Mouse (Mus musculus) olfactory bulb, adult 2 months (tissue): Measurements from ENCODE around the gene Nup214. TPM values are rescaled to one million over a fixed set of nuclear protein-coding genes. Genes with fewer than 3 reads are reported as not detected.

Source experiments
- H3K27ac ChIP-seq: fragments of 200-500 bp; 2 replicates; pipeline ENCODE4 v1.5.1; 2012; ENCODE audit warnings: low read depth, low read length; ENCODE audit not compliant: insufficient read depth
- H3K4me1 ChIP-seq: fragments of 200-500 bp; 2 replicates; pipeline ENCODE4 v1.6.1; 2012; ENCODE audit warnings: low read length; ENCODE audit not compliant: control insufficient read depth, insufficient read depth
- H3K4me3 ChIP-seq: fragments of 200-500 bp; 2 replicates; pipeline ENCODE4 v1.5.1; 2012; ENCODE audit warnings: mild to moderate bottlenecking, low read depth, low read length, moderate library complexity; ENCODE audit not compliant: insufficient read depth
- CTCF ChIP-seq: fragments of 200-500 bp; IDR thresholded peaks from 2 replicates; pipeline ENCODE4 v1.5.1; 2012; ENCODE audit warnings: low read depth, mild to moderate bottlenecking, low read length, moderate library complexity; ENCODE audit not compliant: insufficient read depth
- POLR2A ChIP-seq: fragments of 200-500 bp; IDR thresholded peaks from 2 replicates; pipeline ENCODE4 v1.6.1; 2012; ENCODE audit warnings: mild to moderate bottlenecking, low read depth, low read length, moderate library complexity; ENCODE audit not compliant: insufficient read depth
- WGBS: fragments of 180-500 bp; shearing (Covaris S2); methylation state at CpG from one replicate; pipeline ENCODE4 v1.1.7; 2018; 5-methylcytosine and 5-hydroxymethylcytosine counted together
- polyA plus RNA-seq: library from polyadenylated mRNA; stranded (reverse); fragments of >200 nt; gene quantifications from 2 replicates; pipeline ENCODE4 v1.2.4, GENCODE M21; 2012; ENCODE audit warnings: low replicate concordance; ENCODE audit not compliant: missing spikeins, insufficient read depth, insufficient read length

The Nup214 gene
- polyA plus RNA-seq, 1 experiment, result not detected

DNA sequence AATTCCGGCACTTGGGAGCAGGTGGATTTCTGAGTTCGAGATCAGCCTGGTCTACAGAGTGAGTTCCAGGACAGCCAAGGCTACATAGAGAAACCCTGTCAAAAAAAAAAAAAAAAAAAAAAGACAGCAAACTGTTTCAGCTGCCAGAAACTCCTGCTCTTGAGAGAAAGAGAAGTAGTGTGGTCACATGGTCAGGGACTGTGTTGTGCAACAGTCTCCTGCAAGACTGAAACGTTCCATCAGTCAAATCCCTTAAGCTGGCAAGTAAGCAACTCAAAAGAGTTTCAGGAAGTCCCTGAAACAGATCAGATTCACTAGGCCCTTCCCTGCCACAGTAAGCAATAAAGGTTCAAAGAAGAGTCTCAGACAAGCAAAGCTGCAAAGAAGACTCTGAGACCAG lies 115.4 kb downstream of the Nup214 start:
- Histone ChIP-seq H3K27ac (no peak overlapping the region), H3K4me1 (peaks cover 11% of the 10 kb centered on the region), H3K4me3 (no peak overlapping the region)
- 83% methylated on average over 3 of the region's 3 CpGs for WGBS
- no peak for TF ChIP-seq POLR2A
- TF ChIP-seq CTCF, result no peak

DNA sequence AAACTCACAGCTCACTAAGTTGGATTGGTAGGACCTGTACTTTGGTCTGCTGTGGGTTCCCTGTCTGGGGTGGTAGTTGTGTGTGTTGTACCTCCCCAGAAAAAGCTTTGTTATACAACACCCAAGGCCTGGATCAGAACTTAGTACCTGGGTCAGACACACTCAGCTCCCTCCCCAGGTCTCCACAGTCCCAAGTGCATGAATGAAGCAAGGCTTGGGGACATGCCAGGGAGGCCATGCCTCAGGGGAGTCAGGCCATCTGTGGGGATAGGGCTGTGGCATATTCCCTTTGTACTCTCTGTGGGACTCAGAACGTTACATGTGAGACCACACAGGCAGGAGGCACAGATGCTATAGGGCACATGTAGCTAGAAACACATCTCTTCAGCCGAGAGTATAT lies 115.9 kb downstream of the Nup214 start:
- no peak for TF ChIP-seq POLR2A
- no peak for TF ChIP-seq CTCF
- H3K4me3 ChIP-seq, result no peak overlapping the region
- peaks cover 11% of the 10 kb centered on the region for H3K4me1 ChIP-seq
- 86% methylated on average over 2 of the region's 2 CpGs for WGBS
- no peak overlapping the region for H3K27ac ChIP-seq

DNA sequence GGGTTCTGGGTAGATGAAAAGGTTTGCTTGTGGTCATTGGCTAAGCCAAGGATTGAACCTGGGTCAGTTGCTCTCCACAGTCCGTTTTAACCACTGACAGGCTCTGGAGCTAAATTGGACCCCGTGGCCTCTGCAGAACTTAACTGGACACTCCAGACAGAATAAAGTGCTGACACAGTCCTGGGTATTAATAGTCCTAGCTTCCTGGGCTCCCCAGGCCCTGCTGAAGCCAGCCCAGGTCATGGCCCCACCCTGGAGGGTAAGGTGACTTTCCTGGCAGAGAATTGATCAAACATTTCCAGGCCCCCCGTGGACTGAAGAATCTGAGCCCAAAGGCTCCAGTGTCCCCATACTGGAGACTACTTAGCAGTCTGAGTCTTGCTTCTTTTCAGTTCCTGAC lies 117.7 kb downstream of the Nup214 start:
- 75% methylated on average over 3 of the region's 3 CpGs for WGBS
- Histone ChIP-seq H3K4me1 (peaks cover 21% of the 10 kb centered on the region), H3K4me3 (no peak overlapping the region), H3K27ac (no peak overlapping the region)
- no peak for TF ChIP-seq CTCF
- TF ChIP-seq POLR2A, result no peak

DNA sequence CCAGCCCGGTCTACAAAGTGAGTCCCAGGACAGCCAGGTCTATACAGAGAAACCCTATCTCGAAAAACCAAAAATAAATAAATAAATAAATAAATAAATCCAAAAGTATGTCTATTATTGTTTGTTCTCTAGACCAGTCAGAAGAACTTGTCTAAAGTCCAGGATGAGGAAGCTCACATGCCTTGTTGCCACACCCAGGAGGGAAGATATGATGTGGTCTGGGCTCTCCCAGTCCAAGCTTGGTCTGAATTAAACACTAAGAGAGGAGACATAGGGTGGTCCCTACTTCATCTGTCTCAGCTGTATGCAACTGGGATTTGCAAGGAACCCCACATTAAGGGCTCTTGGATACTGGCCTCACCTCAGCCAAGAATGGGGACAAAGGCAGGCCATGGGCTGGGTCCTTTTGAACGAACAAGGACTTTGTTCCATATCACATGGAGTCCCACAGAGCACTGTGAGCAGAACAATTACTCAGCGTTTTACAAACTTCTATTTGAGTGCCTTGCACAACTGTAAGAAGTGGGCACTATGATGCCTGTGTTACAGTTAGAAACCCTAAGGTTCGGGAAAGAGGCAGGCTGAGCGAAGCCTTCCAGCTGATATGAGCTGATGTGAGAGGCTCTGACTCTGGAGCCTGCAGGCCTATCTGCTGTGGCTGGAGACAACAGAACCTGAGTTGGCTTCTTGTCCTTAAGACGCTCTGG lies 119.9 kb downstream of the Nup214 start:
- WGBS, result 87% methylated on average over 7 of the region's 7 CpGs
- Histone ChIP-seq H3K4me3 (no peak overlapping the region), H3K4me1 (peaks cover 22% of the 10 kb centered on the region), H3K27ac (no peak overlapping the region)
- TF ChIP-seq POLR2A (no peak), CTCF (no peak)

DNA sequence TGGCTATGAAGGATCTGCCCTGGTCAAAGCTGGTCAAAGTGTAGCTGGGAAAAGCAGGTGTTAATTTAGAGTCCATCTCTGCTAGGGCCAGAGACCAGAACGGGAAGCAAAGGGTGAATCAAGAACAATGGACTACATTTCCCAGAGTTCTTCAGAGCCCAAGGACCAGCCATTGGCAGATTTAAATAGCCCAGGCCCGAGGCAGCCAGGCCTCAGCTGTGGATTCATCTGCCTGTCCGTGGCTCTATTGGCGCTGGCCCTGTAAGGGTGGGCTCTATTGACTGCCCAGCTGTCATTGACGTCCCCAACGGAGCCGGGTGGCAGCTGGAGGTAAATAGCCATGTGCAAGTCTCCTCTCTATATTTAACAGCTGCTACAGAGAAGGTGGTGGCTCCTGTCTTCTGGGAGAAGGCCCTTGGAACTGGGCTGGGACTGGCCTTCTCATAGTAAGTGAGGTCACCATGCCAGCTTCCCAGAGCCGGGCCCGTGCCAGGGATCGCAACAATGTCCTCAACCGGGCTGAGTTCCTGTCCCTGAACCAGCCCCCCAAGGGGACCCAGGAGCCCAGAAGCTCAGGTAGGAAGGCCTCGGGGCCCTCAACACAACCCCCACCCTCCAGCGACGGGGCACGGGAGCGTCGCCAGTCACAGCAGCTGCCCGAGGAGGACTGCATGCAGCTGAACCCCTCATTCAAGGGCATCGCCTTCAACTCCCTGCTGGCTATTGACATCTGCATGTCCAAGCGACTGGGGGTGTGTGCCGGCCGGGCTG lies 121.3 kb downstream of the Nup214 start, which contains the start of gene Plpp7:
TSS of gene Plpp7 (plus strand) at position 178 of the 771 bp plus-strand sequence.
- Histone ChIP-seq H3K27ac (peak within 1 kb of the TSS; percentile 59), H3K4me3 (peak within 1 kb of the TSS; percentile 75), H3K4me1 (peaks cover 24% of the 10 kb centered on the region)
- WGBS, result 19% methylated on average over 22 of the region's 22 CpGs
- TF ChIP-seq CTCF (no peak), POLR2A (peak; percentile 62; the same call in 1 of the 2 replicates)

DNA sequence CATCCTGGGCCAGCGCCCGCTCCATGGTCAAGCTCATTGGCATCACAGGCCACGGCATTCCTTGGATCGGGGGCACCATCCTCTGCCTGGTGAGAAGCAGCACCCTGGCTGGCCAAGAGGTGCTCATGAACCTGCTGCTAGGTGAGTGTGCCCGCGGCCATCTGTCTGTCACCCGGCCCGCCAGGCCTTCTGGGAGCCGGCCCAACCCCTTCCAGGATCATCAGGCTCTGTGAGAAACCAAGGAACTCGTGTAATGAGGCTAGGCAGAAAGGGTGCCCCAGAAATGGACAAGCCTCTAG lies 121.8 kb downstream of the Nup214 start:
- peak overlapping the region; percentile 75 for H3K4me3 ChIP-seq
- H3K27ac ChIP-seq, result 0 out of 2 replicates have a peak overlapping the region, but pooled peaks have one; percentile 59
- WGBS, result 66% methylated on average over 10 of the region's 10 CpGs
- TF ChIP-seq CTCF (no peak), POLR2A (no peak)
- peaks cover 25% of the 10 kb centered on the region for H3K4me1 ChIP-seq

DNA sequence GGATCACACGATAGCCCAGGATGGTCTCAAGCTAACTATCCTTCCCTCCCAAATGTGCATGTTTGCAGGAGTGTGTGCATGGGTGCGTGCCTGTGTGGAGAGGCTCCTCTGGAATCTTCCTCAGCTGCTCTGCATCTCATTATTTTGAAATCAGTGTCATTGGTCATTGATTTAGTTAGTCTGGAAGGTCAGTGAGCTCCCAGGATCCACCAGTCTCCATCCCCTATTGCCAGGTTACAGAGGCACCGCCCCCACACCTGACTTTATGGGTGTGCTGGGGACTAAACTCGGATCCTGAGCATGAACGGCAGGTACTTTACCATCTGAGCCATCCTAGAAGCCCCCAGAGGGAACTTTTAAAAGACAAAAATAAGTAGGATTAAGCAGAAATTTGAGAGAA lies 128.7 kb downstream of the Nup214 start:
- 66% methylated on average over 5 of the region's 5 CpGs for WGBS
- TF ChIP-seq CTCF, result no peak
- TF ChIP-seq POLR2A, result no peak

DNA sequence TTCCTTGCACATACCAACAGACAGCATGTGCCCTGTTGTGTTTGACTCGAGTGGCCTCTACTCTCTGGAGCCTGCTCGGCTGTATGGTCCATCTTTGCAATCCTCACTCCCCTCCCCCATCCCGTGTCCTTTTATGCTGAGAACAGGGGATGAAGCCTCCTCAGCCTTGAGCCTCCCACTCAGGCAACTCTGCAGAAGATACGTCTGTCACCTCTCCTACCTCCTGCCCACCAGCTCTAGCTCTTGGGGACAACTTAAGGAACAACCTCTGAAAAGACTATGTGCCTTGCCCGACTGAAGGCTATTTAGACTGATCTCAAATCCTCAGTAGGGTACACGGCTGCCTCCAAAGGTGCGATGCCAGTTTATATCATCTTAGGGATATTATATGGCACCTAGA lies 129.3 kb downstream of the Nup214 start:
- Histone ChIP-seq H3K27ac (no peak overlapping the region), H3K4me1 (peaks cover 34% of the 10 kb centered on the region), H3K4me3 (no peak overlapping the region)
- WGBS, result 62% methylated on average over 7 of the region's 7 CpGs
- no peak for TF ChIP-seq CTCF
- TF ChIP-seq POLR2A, result no peak

More for the DNA sequence above, 128.7 kb downstream of the Nup214 start:
- H3K4me1 ChIP-seq, result peaks cover 38% of the 10 kb centered on the region
- H3K27ac ChIP-seq, result no peak overlapping the region
- no peak overlapping the region for H3K4me3 ChIP-seq

Other genes with a start within 250 kb of the Nup214 start
- gene Qrfp, start 163.9 kb upstream of the Nup214 start, polyA plus RNA-seq, result not detected in 2 replicates
- gene Fibcd1, start 128.4 kb upstream of the Nup214 start, polyA plus RNA-seq, result not detected in 2 replicates
- gene Lamc3, start 87.1 kb upstream of the Nup214 start, polyA plus RNA-seq, result not detected in 2 replicates
- not detected in 2 replicates for gene Aif1l, start 24.3 kb upstream of the Nup214 start, polyA plus RNA-seq
- not detected in 2 replicates for gene Fam78a, start 110.4 kb downstream of the Nup214 start, polyA plus RNA-seq
- gene Plpp7, start 121.1 kb downstream of the Nup214 start, polyA plus RNA-seq, result not detected in 2 replicates
- gene Prrc2b, start 176.6 kb downstream of the Nup214 start, polyA plus RNA-seq, result 70.7 and 86.2 TPM in 2 replicates